Mouse (Mus musculus): ENCODE data around the gene Olfr740.

- TF ChIP-seq CTCF (IDR thresholded peaks at IDR 0.05; ENCODE audit: extremely low read depth, insufficient read depth, insufficient read length, insufficient replicate concordance) (no peak), POLR2A (IDR thresholded peaks at IDR 0.05; ENCODE audit: low read depth, low read length) (no peak)
Measured at GRCm38 (mm10) chr14:50445245-50445644, at the start of gene Olfr740.
